Mouse (Mus musculus): ENCODE measurements around the gene Ldoc1. TPM values are rescaled to one million over a fixed set of nuclear protein-coding genes. Genes with fewer than 3 reads are reported as not detected.

Gene Ldoc1
- not detected in 2 replicates for polyA plus RNA-seq (2012; rRNA removed)

GRCm38 (mm10) chrX:61709302-61710033, at the start of gene Ldoc1:
Ldoc1 (plus strand) TSS chrX:61709497.
- 47% methylated on average over 34 of the region's 34 CpGs for WGBS
- no peak within 1 kb of the TSS for H3K4me3 ChIP-seq (replicated peaks; ENCODE audit: extremely low read depth, low read depth, low read length)
- no peaks in the 10 kb centered on the region for H3K4me1 ChIP-seq (ENCODE audit: control insufficient read depth, insufficient read depth, low read length)
- no peak for DNase-seq
- TF ChIP-seq CTCF (IDR thresholded peaks at IDR 0.05; ENCODE audit: insufficient read depth, low read length) (no peak), POLR2A (IDR thresholded peaks at IDR 0.05; ENCODE audit: borderline replicate concordance, extremely low read depth, low read depth, low read length) (no peak)

GRCm38 (mm10) chrX:61710131-61710530, 834 bp downstream of the Ldoc1 start:
- Histone ChIP-seq H3K4me3 (replicated peaks; ENCODE audit: extremely low read depth, low read depth, low read length) (no peak overlapping the region), H3K4me1 (ENCODE audit: control insufficient read depth, insufficient read depth, low read length) (no peaks in the 10 kb centered on the region)
- no peak for TF ChIP-seq POLR2A (IDR thresholded peaks at IDR 0.05; ENCODE audit: borderline replicate concordance, extremely low read depth, low read depth, low read length)
- no peak for TF ChIP-seq CTCF (IDR thresholded peaks at IDR 0.05; ENCODE audit: insufficient read depth, low read length)
- DNase-seq, result no peak
- WGBS, result 89% methylated on average over 7 of the region's 7 CpGs

GRCm38 (mm10) chrX:61722281-61723028, 13.2 kb downstream of the Ldoc1 start:
- 21% methylated on average over 12 of the region's 12 CpGs for WGBS
- DNase-seq, result no peak
- no peak for TF ChIP-seq CTCF (IDR thresholded peaks at IDR 0.05; ENCODE audit: insufficient read depth, low read length)
- TF ChIP-seq POLR2A (IDR thresholded peaks at IDR 0.05; ENCODE audit: borderline replicate concordance, extremely low read depth, low read depth, low read length), result no peak
- Histone ChIP-seq H3K4me1 (ENCODE audit: control insufficient read depth, insufficient read depth, low read length) (no peaks in the 10 kb centered on the region), H3K4me3 (replicated peaks; ENCODE audit: extremely low read depth, low read depth, low read length) (no peak overlapping the region)

DNA sequence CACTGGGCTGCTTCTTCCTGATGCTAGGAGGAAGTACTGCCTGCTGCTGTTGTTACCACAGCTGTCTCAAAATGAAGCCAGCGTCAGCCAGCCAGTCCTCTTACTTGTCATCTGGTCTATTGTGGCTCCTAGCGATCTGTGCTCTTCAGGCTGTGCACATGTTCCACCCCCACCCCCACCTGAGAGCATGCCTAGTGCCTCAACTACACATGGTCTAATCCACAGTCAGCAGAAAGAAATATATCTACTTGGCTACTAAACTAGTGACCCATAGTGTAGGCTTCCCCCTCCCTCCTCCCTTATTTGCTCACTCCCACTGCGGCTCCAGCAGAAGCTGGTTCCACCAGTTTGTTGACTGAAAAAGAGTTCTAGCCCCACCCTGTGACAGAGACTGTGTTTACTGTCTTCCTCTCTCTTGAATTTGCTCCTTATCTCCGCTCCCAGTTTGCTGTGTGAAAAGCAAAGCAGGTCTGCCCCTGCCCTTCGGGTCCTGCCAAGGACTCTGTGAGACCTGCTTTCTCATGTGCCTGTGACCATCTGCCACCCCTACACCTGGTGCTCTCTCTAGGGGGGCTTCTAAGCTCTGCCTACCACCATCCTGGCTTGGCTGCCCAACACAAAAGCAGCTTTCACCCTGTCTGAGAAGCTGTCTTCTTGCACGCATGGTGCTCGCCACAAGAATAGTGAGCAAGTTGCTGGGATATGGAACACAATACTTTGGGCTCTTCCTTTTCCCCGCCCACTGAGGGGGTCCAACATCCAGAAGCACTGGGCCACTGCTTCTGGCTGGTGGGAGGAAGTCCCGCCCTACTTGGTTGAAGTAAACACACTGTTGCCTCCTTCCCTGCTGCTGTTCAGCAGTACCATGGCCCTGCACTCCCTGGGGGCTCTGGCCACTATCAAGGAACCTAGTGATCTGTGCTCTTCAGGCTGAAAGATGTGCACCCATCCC, 14.0 kb downstream of the Ldoc1 start:
- DNase-seq, result no peak
- 47% methylated on average over 9 of the region's 9 CpGs for WGBS
- TF ChIP-seq POLR2A (IDR thresholded peaks at IDR 0.05; ENCODE audit: borderline replicate concordance, extremely low read depth, low read depth, low read length) (no peak), CTCF (IDR thresholded peaks at IDR 0.05; ENCODE audit: insufficient read depth, low read length) (no peak)
- Histone ChIP-seq H3K4me1 (ENCODE audit: control insufficient read depth, insufficient read depth, low read length) (no peaks in the 10 kb centered on the region), H3K4me3 (replicated peaks; ENCODE audit: extremely low read depth, low read depth, low read length) (no peak overlapping the region)

DNA sequence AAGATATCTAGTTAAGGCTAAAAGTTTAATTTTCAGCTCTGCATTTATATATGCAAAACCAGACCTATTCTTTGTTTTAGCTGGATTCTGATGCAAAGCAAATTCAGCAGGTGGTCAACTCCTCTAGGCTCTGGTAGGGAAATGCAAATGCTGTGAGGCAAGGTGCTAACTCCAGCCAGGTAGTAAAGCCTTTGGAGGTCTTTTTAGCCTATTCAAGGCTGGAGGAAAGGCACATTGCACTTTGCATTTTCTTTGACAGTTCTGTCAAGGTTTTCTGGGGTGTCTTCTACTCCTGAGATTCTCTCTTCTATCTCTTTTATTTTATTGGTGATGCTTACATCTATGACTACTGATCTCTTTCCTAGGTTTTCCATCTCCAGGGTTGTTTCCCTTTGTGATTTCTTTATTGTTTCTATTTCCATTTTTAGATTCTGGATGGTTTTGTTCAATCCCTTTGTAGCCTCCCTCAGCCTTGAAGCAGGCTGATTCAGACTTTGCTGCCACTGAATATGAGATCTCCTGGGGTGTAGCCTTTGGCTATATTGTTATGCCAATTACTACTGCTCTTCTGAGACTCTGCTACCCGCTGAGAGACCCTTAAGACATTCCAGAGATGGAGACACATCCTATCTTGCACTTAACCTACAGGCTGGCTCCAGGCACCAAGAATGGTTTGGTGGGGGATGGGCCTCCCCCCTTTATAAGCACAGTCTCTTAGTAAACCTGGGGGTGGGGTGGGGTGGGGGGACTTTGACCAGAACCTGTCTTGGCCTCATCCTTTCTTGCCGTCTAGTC, 18.4 kb downstream of the Ldoc1 start:
- TF ChIP-seq POLR2A (IDR thresholded peaks at IDR 0.05; ENCODE audit: borderline replicate concordance, extremely low read depth, low read depth, low read length) (no peak), CTCF (IDR thresholded peaks at IDR 0.05; ENCODE audit: insufficient read depth, low read length) (no peak)
- no peaks in the 10 kb centered on the region for H3K4me1 ChIP-seq (ENCODE audit: control insufficient read depth, insufficient read depth, low read length)
- H3K4me3 ChIP-seq (replicated peaks; ENCODE audit: extremely low read depth, low read depth, low read length), result no peak overlapping the region
- DNase-seq, result no peak
- WGBS, result 60% methylated on average over 2 of the region's 2 CpGs
